Mouse (Mus musculus) MEL (cell line): ENCODE data around the gene Trim14. TPM values are rescaled to one million over a fixed set of nuclear protein-coding genes. Genes with fewer than 3 reads are reported as not detected.

ENCODE experiments used
- DNase-seq: peaks from one replicate; pipeline ENCODE4 v3.0.0; 2011; ENCODE audit warnings: low read depth, low spot score
- H3K27ac ChIP-seq: 2 replicates; pipeline ENCODE4 v1.5.1; 2012; ENCODE audit warnings: low read depth, mild to moderate bottlenecking, control low read depth, low read length, moderate library complexity; ENCODE audit not compliant: control insufficient read depth
- H3K27me3 ChIP-seq, 2 experiments: fragments of 150-350 bp in 1 of 2; sonication (generic) in 1 of 2; 2 replicates each; pipeline ENCODE4 v1.6.1; 2012; ENCODE audit warnings: low read length in 2 of 2, mild to moderate bottlenecking in 2 of 2, improper control_type of control experiment in 1 of 2, moderate library complexity in 1 of 2; ENCODE audit not compliant: insufficient read depth in 2 of 2, control insufficient read depth in 1 of 2
- H3K36me3 ChIP-seq, 2 experiments: 2 replicates each; pipeline ENCODE4 v1.6.1; 2012 to 2014; ENCODE audit warnings: low read length in 2 of 2, improper control_type of control experiment in 1 of 2, inconsistent platforms in 1 of 2, mild to moderate bottlenecking in 1 of 2; ENCODE audit not compliant: insufficient read depth in 2 of 2, control insufficient read depth in 1 of 2
- H3K4me1 ChIP-seq, 2 experiments: fragments of 150-350 bp in 1 of 2; sonication (generic) in 1 of 2; 2 replicates each; pipeline ENCODE4 v1.6.1; 2012; ENCODE audit warnings: low read length in 2 of 2, improper control_type of control experiment in 1 of 2, mild to moderate bottlenecking in 1 of 2; ENCODE audit not compliant: insufficient read depth in 2 of 2, control insufficient read depth in 1 of 2
- H3K4me3 ChIP-seq, 2 experiments: fragments of 150-350 bp in 1 of 2; sonication (generic) in 1 of 2; 2 replicates each; pipeline ENCODE4 v1.5.1; 2012; ENCODE audit warnings: low read depth in 2 of 2, low read length in 2 of 2, mild to moderate bottlenecking in 2 of 2, moderate library complexity in 2 of 2, control low read depth in 1 of 2, improper control_type of control experiment in 1 of 2; ENCODE audit not compliant: control insufficient read depth in 1 of 2, insufficient read depth in 1 of 2
- H3K79me2 ChIP-seq: 2 replicates; pipeline ENCODE4 v1.6.1; 2012; ENCODE audit warnings: mild to moderate bottlenecking, low read length, moderate library complexity; ENCODE audit not compliant: control insufficient read depth, poor library complexity, insufficient read depth
- H3K9ac ChIP-seq: 2 replicates; pipeline ENCODE4 v1.6.1; 2012; ENCODE audit warnings: low read depth, mild to moderate bottlenecking, control low read depth, low read length, moderate library complexity; ENCODE audit not compliant: control insufficient read depth, poor library complexity, severe bottlenecking
- H3K9me3 ChIP-seq: fragments of 150-350 bp; sonication (generic); replicated peaks from 2 replicates; pipeline ENCODE4 v1.6.1; 2012; ENCODE audit warnings: mild to moderate bottlenecking, low read length, improper control_type of control experiment, moderate library complexity; ENCODE audit not compliant: insufficient read depth
- BHLHE40 ChIP-seq: IDR thresholded peaks from 2 replicates; pipeline ENCODE4 v1.6.1; 2012; ENCODE audit warnings: low read depth, mild to moderate bottlenecking, inconsistent platforms, low read length, improper control_type of control experiment, borderline replicate concordance
- CHD1 ChIP-seq: IDR thresholded peaks from 2 replicates; pipeline ENCODE4 v1.6.1; 2012; ENCODE audit warnings: low read depth, mild to moderate bottlenecking, inconsistent platforms, low read length, improper control_type of control experiment
- CTCF ChIP-seq, 3 experiments: IDR thresholded peaks in 2 of 3; conservative IDR thresholded peaks in 1 of 3; 2 replicates each; pipeline ENCODE4 v1.5.1; 2011 to 2012; ENCODE audit warnings: low read length in 3 of 3, low read depth in 2 of 3, mild to moderate bottlenecking in 2 of 3, improper control_type of control experiment in 1 of 3, inconsistent platforms in 1 of 3, mixed read lengths in 1 of 3, moderate library complexity in 1 of 3; ENCODE audit not compliant: control insufficient read depth in 1 of 3, insufficient read depth in 1 of 3, poor library complexity in 1 of 3, severe bottlenecking in 1 of 3
- ELF1 ChIP-seq: IDR thresholded peaks from 2 replicates; pipeline ENCODE4 v1.6.1; 2014; ENCODE audit warnings: low read depth, mild to moderate bottlenecking, inconsistent platforms, low read length, improper control_type of control experiment, moderate library complexity
- EP300 ChIP-seq, 2 experiments: IDR thresholded peaks; 2 replicates each; pipeline ENCODE4 v1.6.1; 2011; ENCODE audit warnings: improper control_type of control experiment in 2 of 2, low read length in 2 of 2, low read depth in 1 of 2, mild to moderate bottlenecking in 1 of 2
- ETS1 ChIP-seq: IDR thresholded peaks from 2 replicates; pipeline ENCODE4 v1.6.1; 2012; ENCODE audit warnings: low read depth, mild to moderate bottlenecking, inconsistent platforms, low read length, improper control_type of control experiment, moderate library complexity
- GATA1 ChIP-seq: IDR thresholded peaks from 2 replicates; pipeline ENCODE4 v1.6.1; 2011; ENCODE audit warnings: low read depth, low read length, improper control_type of control experiment
- HCFC1 ChIP-seq: IDR thresholded peaks from 2 replicates; pipeline ENCODE4 v1.6.1; 2012; ENCODE audit warnings: low read depth, mild to moderate bottlenecking, inconsistent platforms, low read length, improper control_type of control experiment, moderate library complexity
- KAT2A ChIP-seq: conservative IDR thresholded peaks from 2 replicates; pipeline ENCODE4 v1.6.1; 2012; ENCODE audit warnings: low read depth, low read length, improper control_type of control experiment, inconsistent platforms
- MAFK ChIP-seq: IDR thresholded peaks from 2 replicates; pipeline ENCODE4 v1.6.1; 2011; ENCODE audit warnings: low read depth, mild to moderate bottlenecking, low read length, improper control_type of control experiment, borderline replicate concordance
- MAZ ChIP-seq: IDR thresholded peaks from 2 replicates; pipeline ENCODE4 v1.6.1; 2012; ENCODE audit warnings: low read depth, mild to moderate bottlenecking, inconsistent platforms, low read length, improper control_type of control experiment
- MEF2A ChIP-seq: IDR thresholded peaks from 2 replicates; pipeline ENCODE4 v1.6.1; 2014; ENCODE audit warnings: low read depth, mild to moderate bottlenecking, inconsistent platforms, low read length, improper control_type of control experiment; ENCODE audit not compliant: poor library complexity, insufficient replicate concordance, severe bottlenecking; ENCODE audit errors: extremely low read depth
- MXI1 ChIP-seq: IDR thresholded peaks from 2 replicates; pipeline ENCODE4 v1.6.1; 2011; ENCODE audit warnings: mild to moderate bottlenecking, low read depth, low read length, improper control_type of control experiment
- MYB ChIP-seq: IDR thresholded peaks from 2 replicates; pipeline ENCODE4 v1.6.1; 2011; ENCODE audit warnings: mild to moderate bottlenecking, low read depth, low read length, improper control_type of control experiment
- NELFE ChIP-seq: IDR thresholded peaks from 2 replicates; pipeline ENCODE4 v1.6.1; 2011; ENCODE audit warnings: low read depth, low read length, improper control_type of control experiment
- POLR2AphosphoS2 ChIP-seq: IDR thresholded peaks from 2 replicates; pipeline ENCODE4 v1.6.1; 2011; ENCODE audit warnings: low read length, improper control_type of control experiment
- POLR2AphosphoS5 ChIP-seq: IDR thresholded peaks from 2 replicates; pipeline ENCODE4 v1.6.1; 2012; ENCODE audit warnings: low read depth, borderline replicate concordance, mild to moderate bottlenecking, inconsistent platforms, low read length, moderate library complexity, mixed read lengths
- RAD21 ChIP-seq: IDR thresholded peaks from 2 replicates; pipeline ENCODE4 v1.6.1; 2011; ENCODE audit warnings: mild to moderate bottlenecking, low read depth, low read length, improper control_type of control experiment
- RCOR1 ChIP-seq: IDR thresholded peaks from 2 replicates; pipeline ENCODE4 v1.6.1; 2012; ENCODE audit warnings: low read depth, mild to moderate bottlenecking, inconsistent platforms, low read length, improper control_type of control experiment
- SIN3A ChIP-seq: IDR thresholded peaks from 2 replicates; pipeline ENCODE4 v1.6.1; 2012; ENCODE audit warnings: low read length, improper control_type of control experiment, inconsistent platforms
- SMC3 ChIP-seq: IDR thresholded peaks from 2 replicates; pipeline ENCODE4 v1.6.1; 2011; ENCODE audit warnings: low read depth, low read length, improper control_type of control experiment
- TAL1 ChIP-seq: IDR thresholded peaks from 2 replicates; pipeline ENCODE4 v1.6.1; 2012; ENCODE audit warnings: mild to moderate bottlenecking, inconsistent platforms, low read length, moderate library complexity, mixed read lengths
- TBP ChIP-seq: IDR thresholded peaks from 2 replicates; pipeline ENCODE4 v1.8.0; 2011; ENCODE audit warnings: low read depth, low read length, improper control_type of control experiment
- TCF12 ChIP-seq: IDR thresholded peaks from 2 replicates; pipeline ENCODE4 v1.6.1; 2014; ENCODE audit warnings: low read depth, mild to moderate bottlenecking, inconsistent platforms, low read length, improper control_type of control experiment, moderate library complexity
- UBTF ChIP-seq: IDR thresholded peaks from 2 replicates; pipeline ENCODE4 v1.6.1; 2012; ENCODE audit warnings: low read depth, mild to moderate bottlenecking, inconsistent platforms, low read length, improper control_type of control experiment, moderate library complexity, borderline replicate concordance; ENCODE audit not compliant: insufficient read depth
- USF2 ChIP-seq, 2 experiments: IDR thresholded peaks; 2 replicates each; pipeline ENCODE4 v1.6.1; 2011 to 2012; ENCODE audit warnings: improper control_type of control experiment in 2 of 2, low read length in 2 of 2, borderline replicate concordance in 1 of 2, inconsistent platforms in 1 of 2, low read depth in 1 of 2, mild to moderate bottlenecking in 1 of 2; ENCODE audit not compliant: insufficient read depth in 1 of 2
- ZC3H11A ChIP-seq: IDR thresholded peaks from 2 replicates; pipeline ENCODE4 v1.6.1; 2012; ENCODE audit warnings: low read depth, mild to moderate bottlenecking, inconsistent platforms, low read length, improper control_type of control experiment
- ZMIZ1 ChIP-seq: IDR thresholded peaks from 2 replicates; pipeline ENCODE4 v1.6.1; 2012; ENCODE audit warnings: low read depth, mild to moderate bottlenecking, inconsistent platforms, low read length, improper control_type of control experiment, moderate library complexity
- ZNF384 ChIP-seq: IDR thresholded peaks from 2 replicates; pipeline ENCODE4 v1.6.1; 2012; ENCODE audit warnings: low read depth, mild to moderate bottlenecking, inconsistent platforms, low read length, improper control_type of control experiment
- polyA plus RNA-seq, 2 experiments: library from polyadenylated mRNA; stranded (reverse) in 1 of 2; unstranded in 1 of 2; fragments of >175 nt in 1 of 2; fragments of >200 nt in 1 of 2; gene quantifications; 2 replicates each; pipeline versions ENCODE4 v1.2.1 to v1.2.4; 2012; ENCODE audit warnings: low replicate concordance in 2 of 2, low read depth in 1 of 2; ENCODE audit not compliant: insufficient read length in 2 of 2, insufficient read depth in 1 of 2, missing spikeins in 1 of 2
- total RNA-seq: library from RNA; depleted of rRNA; stranded (reverse); fragments of 300-350 nt; gene quantifications from 2 replicates; pipeline ENCODE4 v1.2.3, GENCODE M21; 2012

Gene Trim14
- total and polyA plus RNA-seq, 3 experiments = 1.1 to 5.1 TPM; not detected in 1

DNA sequence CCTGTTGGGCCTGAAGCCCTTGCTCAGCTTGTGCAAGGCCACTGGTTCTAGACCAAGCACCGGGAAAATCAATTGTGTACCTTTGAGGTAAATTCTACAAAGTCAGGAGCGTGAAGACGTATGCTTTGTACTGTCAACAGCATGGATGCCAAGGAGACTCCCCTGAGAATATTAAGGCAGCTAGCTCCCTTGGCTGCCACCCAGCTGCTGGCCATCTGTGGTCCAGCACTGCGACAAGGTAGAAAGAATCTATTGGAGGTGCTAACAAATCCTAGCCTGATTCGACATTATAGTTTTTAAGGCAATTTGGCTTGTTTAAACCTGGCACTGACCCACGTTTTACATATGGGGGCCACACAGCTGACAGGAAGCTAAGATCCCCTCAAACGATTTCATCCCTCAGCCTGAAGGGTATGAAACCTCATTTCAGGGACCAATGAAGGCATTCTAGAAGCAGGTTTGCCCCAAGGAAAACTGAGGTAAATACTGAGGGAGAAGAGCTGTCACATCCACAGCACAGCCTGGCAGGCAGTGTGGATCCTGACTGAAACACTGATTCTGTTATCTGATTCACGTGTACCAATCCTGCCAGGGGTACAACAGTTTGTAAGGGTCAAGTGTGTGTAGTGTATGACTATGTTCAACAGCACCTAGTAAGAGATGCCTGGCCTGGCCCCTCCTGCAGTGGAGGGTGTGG, 30.4 kb downstream of the Trim14 start:
- Histone ChIP-seq H3K9me3 (no peaks in the 10 kb centered on the region), H3K36me3 (peaks cover 2 to 10% of the 10 kb centered on the region in 2 experiments; a peak in 3 of 4 replicates), H3K27ac (no peak overlapping the region), H3K4me1 (peaks cover 6 to 14% of the 10 kb centered on the region in 2 experiments), H3K79me2 (no peaks in the 10 kb centered on the region; the same call in 1 of the 2 replicates), H3K9ac (no peak overlapping the region), H3K27me3 (no peaks in the 10 kb centered on the region), H3K4me3 (no peak overlapping the region)
- TF ChIP-seq HCFC1 (no peak), GATA1 (0 out of 2 replicates have a peak, but pooled peaks have one; percentile 10), POLR2AphosphoS2 (peak; percentile 64)
- DNase-seq = no peak

- Histone ChIP-seq H3K27ac (peak overlapping the region; percentile 24; the same call in 1 of the 2 replicates), H3K4me1 (peaks cover 6 to 14% of the 10 kb centered on the region in 2 experiments), H3K9ac (no peak overlapping the region), H3K9me3 (no peaks in the 10 kb centered on the region), H3K36me3 (peaks cover 2 to 9% of the 10 kb centered on the region in 2 experiments), H3K4me3 (no peak overlapping the region), H3K79me2 (no peaks in the 10 kb centered on the region; the same call in 1 of the 2 replicates), H3K27me3 (no peaks in the 10 kb centered on the region)
- DNase-seq = peak; percentile 75
- TF ChIP-seq ELF1 (no peak), RCOR1 (no peak), BHLHE40 (peak; percentile 76; the same call in 1 of the 2 replicates), POLR2AphosphoS5 (no peak), NELFE (no peak), GATA1 (peak; percentile 62), CTCF (IDR thresholded peaks at IDR 0.05 in 2 of 3, conservative IDR thresholded peaks at IDR 0.05 in 1 of 3; ENCODE audit: control insufficient read depth in 1 of 3, insufficient read depth in 1 of 3, low read depth in 2 of 3, low read length in 3 of 3, poor library complexity in 1 of 3, severe bottlenecking in 1 of 3) (no peak), MYB (no peak), CHD1 (no peak), ETS1 (peak; percentile 71), MAZ (no peak), MEF2A (no peak), MXI1 (peak; percentile 98), ZMIZ1 (no peak), TAL1 (peak; percentile 46), MAFK (no peak), EP300 (IDR thresholded peaks at IDR 0.05; ENCODE audit: low read depth in 1 of 2, low read length in 2 of 2) (no peak), TCF12 (0 out of 2 replicates have a peak, but pooled peaks have one; percentile 4), HCFC1 (no peak), KAT2A (no peak), RAD21 (no peak), USF2 (IDR thresholded peaks at IDR 0.05; ENCODE audit: borderline replicate concordance in 1 of 2, insufficient read depth in 1 of 2, low read depth in 1 of 2, low read length in 2 of 2) (peak; percentile 31 to 76; a peak in 3 of 4 replicates), ZC3H11A (no peak), SMC3 (no peak), ZNF384 (peak; percentile 37; the same call in 1 of the 2 replicates), UBTF (no peak), SIN3A (peak; percentile 85), TBP (no peak)
Observed at GRCm38 (mm10) chr4:46503881-46504280, 32.1 kb downstream of the Trim14 start.
